Mouse (Mus musculus) embryo, embryonic 10 days (tissue): ENCODE measurements at regions not wholly inside any gene's neighbourhood (a gene's known extent, or its start where the extent isn't known, plus 50 kb on each side); places are given as distances from the start of the nearest gene placed in this dataset.

ENCODE experiments used
- DNase-seq: peaks from one replicate; pipeline ENCODE4 v3.0.0-alpha.2; 2015; ENCODE audit warnings: low spot score

- no peak for DNase-seq
Measured at GRCm38 (mm10) chr4:29034406-29034805, 221.5 kb downstream of the Epha7 start.

GRCm38 (mm10) chr4:29039993-29040392, 227.1 kb downstream of the Epha7 start:
- DNase-seq, result peak; percentile 11

GRCm38 (mm10) chr4:29068678-29069621, 256.0 kb downstream of the Epha7 start:
- peak; percentile 17 for DNase-seq

GRCm38 (mm10) chr4:29074204-29074603, 261.3 kb downstream of the Epha7 start:
- DNase-seq, result no peak

- DNase-seq, result no peak
Measured at GRCm38 (mm10) chr4:29074851-29075250, 261.9 kb downstream of the Epha7 start.

GRCm38 (mm10) chr4:29076683-29077082, 263.8 kb downstream of the Epha7 start:
- no peak for DNase-seq

GRCm38 (mm10) chr4:29078391-29078790, 265.5 kb downstream of the Epha7 start:
- no peak for DNase-seq

GRCm38 (mm10) chr4:29083545-29084290, 270.8 kb downstream of the Epha7 start:
- peak; percentile 13 for DNase-seq

- no peak for DNase-seq
Measured at GRCm38 (mm10) chr4:29090949-29091348, 278.0 kb downstream of the Epha7 start.

- DNase-seq, result no peak
Measured at GRCm38 (mm10) chr4:29091495-29092211, 278.7 kb downstream of the Epha7 start.

- no peak for DNase-seq
Measured at GRCm38 (mm10) chr4:29102373-29102772, 289.4 kb downstream of the Epha7 start.

GRCm38 (mm10) chr4:29103414-29103813, 290.5 kb downstream of the Epha7 start:
- no peak for DNase-seq

- DNase-seq, result no peak
Measured at GRCm38 (mm10) chr4:29112552-29112951, 299.6 kb downstream of the Epha7 start.

- no peak for DNase-seq
Measured at GRCm38 (mm10) chr4:29117025-29117424, 304.1 kb downstream of the Epha7 start.

- no peak for DNase-seq
Measured at GRCm38 (mm10) chr4:29117926-29118325, 305.0 kb downstream of the Epha7 start.

- DNase-seq, result peak; percentile 24
Measured at GRCm38 (mm10) chr4:29118679-29119479, 305.9 kb downstream of the Epha7 start.

- DNase-seq, result peak; percentile 66
Measured at GRCm38 (mm10) chr4:29119480-29120153, 306.7 kb downstream of the Epha7 start.

- no peak for DNase-seq
Measured at GRCm38 (mm10) chr4:29123697-29124377, 310.9 kb downstream of the Epha7 start.

- DNase-seq, result no peak
Measured at GRCm38 (mm10) chr4:29130485-29130884, 317.6 kb downstream of the Epha7 start.
